Mouse (Mus musculus) natural killer cell, adult 2 months (primary cell): ENCODE data around the gene Ptch1.

ENCODE experiments used
- DNase-seq, 2 experiments: peaks; one replicate each; pipeline ENCODE4 v3.0.0; 2022; ENCODE audit warnings: low spot score in 2 of 2

Gene Ptch1

DNA sequence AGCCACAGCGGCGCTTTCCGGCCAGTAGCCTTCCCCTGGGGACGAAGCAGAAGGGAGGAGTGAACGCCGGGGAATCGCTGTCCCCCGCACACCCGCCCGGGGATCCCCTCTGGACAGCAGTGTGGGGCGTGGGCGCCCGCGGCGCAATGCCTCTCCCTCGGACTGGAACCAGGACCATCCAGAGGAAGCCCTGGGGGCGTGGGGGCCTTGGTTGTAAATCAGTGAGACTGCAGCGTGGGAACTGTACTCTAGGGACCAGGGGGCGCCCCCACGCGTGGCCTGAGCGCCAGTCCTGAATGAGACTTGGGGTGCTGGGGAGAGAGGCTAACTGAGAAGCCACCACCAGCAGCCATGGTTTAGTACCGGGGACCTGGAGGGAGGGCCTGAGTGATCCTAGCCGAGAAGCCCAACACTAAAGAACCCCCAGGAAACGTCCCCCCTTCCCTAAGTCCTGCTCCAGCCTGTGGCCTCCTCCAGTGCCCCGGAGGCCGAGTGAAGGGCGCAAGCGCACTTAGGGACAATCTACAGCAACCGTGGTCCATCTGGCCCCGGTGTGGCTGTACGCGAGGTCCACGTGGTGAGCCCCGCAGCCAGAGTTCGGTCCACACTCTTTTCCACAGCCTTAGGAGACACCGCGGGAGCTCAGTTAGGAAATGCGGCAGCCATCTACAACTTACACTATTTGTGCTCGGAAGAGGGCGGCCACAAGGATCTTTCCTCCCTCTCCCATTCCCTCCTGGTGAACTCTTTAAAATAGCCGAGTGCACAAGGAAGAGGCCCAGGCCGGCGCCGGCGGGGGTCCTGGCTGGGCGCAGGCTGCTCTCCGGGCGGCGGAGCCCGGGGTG, 9.4 kb downstream of the Ptch1 start:
- peak; percentile 9 to 33 for DNase-seq

DNA sequence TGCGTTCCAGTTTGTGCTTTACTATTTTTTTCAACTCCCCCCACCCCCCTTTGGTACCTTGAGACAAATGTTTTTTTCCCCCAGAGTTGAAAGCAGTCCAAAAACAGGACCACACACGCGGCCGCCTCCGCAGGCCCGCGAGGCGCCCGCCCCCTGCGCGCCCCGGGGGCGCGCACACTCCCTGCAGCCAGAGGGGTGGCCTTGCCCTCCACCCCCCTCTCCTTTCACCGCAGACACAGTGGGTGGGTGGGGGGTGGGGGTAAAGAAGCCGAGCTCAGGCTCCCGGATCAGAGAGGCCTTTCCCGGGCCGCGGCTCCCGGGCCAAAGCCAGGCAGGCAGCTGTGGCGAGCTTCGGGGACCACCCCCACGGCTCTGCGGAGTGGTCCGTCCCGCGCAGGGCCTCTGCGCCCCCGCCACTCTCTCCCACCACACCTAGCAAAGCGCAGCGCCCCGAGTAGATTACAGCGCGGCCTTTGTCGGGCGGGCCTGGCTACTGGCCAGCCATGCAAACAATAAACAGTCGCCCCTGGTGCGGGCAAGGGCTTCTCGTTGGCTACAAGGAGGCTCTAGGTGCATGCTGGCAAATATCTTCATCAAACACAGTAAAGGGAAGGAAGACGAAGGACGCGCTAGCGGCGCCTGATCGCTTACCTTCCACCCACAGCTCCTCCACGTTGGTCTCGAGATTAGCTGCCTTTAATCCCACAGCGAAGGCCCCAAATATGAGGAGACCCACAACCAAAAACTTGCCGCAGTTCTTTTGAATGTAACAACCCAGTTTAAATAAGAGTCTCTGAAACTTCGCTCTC, 10.2 kb downstream of the Ptch1 start:
- peak; percentile 59 to 66 for DNase-seq

DNA sequence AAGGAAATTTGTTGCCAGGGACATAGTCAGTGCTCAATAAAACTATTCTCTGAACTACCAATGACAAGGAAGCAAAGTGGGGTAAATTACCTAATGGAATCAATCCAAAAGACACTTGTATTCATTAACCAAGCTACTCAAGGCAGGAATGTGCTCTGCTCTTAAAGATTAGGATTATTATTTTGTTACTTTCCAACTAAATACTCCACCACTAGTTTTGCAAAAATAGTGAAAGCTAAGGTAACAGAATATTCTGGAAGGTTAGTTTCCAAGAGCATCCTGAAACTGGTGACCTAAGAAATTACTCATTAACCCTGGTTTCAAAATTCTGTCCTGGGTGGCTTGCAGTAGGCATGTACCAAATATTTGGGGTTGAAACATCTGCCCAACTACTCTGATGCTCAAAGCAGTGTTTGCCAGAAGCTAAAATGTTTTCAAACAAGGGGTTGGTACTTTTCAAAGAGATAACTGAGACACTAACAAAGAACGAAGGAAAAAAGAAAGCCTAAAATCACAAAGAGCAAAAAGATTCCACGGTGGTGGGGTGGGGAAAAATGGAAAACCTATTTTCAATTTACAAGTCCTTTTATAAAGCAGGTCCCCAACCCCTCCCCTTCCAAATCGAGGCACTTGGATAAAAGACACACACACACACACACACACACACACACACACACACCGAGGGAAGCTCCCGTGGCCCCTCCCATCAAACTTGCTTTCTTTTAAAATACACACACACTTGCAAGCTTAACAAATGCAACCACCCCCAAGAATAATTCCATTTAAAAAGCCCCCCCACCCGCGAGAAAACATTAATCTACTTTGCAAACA, 11.0 kb downstream of the Ptch1 start:
- no peak for DNase-seq

DNA sequence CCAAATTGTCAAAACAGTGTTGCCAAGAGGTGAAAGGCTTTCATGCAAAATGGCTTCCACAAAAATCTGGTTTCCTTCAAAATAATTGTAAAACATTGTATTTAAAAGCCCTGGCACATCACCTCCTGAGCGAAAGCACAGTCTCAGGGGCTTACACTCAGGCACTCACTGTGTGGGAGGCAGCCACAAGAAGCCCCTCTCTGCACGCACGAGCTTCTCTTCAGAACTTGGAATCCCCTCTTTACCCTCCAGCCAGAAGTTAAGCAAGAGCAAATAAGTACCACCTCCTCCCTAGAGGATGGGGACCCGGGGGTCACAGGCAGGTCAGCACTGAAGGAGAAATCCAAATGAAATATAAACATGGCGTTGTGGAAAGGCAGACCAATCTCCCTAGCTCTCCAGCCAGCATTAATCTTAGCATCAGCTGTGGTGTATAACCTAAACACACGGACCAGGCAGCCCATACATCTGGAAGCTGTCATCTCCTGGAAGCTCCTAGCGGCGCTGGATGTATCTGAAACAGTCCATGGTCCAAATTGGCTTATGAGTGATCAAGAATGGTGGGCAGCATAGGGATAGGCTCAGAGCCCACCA, 15.0 kb downstream of the Ptch1 start:
- DNase-seq: no peak

DNA sequence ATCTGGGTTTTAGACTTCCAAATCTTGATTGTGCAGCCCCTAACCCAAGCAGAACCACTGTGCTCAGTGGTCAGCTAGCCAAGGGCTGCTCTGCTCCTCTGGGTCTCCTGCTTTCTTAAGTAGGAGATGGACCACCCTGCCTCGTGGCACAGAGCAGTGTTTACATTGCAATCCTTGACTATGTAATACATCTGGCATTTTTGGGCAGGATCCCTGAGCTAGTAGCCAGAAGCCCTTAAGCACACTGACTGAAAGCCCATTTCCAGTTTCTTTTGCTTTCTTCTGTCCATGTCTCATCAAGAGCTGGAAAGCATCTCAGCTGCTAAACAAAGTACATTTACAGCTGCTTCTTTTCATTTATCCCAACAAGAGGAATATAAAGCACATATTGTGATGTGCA, 17.0 kb downstream of the Ptch1 start:
- no peak for DNase-seq

DNA sequence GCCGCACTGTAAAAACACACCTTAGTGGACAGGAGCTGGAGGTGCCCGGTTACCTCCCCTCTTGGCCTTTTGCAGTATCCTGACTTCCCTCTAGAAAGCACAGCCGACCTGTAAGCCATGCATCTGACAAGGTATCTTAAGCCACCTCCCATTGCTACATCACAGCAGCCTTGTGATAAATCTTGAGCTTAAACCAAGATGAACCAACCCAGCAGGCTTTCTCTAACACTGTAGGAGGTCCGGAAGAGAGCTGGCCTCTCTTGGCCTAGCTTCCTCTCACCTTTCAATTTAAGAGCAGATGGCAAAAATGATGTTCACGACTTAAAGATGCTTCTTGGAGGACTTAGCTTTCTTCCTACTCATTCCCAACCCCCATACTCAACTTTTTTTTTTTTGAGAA, 17.5 kb downstream of the Ptch1 start:
- DNase-seq: no peak

DNA sequence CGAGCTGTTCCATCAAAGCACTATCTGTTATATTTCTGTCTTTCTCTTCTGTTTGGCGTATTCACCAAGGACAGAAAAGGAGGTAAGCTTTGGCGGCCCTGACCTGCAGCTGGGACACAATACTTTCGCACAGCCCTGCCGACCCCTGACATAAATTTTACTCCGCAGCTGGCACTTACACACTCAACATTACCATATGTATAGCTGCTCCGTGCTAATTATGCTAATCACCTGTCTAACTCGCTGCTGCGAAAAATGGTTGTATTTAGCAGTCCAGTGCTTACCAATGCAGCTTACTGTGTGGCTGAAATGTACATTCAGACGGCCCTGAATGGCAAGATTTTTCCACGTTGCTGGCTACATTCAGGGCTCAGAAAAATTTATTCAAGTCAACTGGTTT, 18.8 kb downstream of the Ptch1 start:
- DNase-seq: no peak

DNA sequence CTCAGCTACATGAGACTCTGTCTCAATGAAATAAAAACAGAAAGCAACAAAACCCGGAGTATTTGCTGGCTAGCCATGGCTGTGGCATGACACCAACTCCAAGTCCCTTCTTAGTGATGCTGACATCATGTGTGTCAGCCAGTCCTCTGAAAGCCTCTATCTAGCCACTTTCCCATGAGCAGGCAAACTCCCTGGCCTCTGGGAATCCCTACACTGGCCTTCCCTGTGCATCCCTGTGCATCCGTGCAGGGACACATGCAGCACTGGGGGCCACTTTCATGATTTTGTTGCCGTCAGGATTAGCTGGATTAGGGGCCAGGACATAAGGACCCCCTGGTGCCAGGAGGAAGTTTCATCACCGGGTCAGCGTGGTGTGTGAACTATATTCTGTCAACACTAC, 20.0 kb downstream of the Ptch1 start:
- no peak for DNase-seq

DNA sequence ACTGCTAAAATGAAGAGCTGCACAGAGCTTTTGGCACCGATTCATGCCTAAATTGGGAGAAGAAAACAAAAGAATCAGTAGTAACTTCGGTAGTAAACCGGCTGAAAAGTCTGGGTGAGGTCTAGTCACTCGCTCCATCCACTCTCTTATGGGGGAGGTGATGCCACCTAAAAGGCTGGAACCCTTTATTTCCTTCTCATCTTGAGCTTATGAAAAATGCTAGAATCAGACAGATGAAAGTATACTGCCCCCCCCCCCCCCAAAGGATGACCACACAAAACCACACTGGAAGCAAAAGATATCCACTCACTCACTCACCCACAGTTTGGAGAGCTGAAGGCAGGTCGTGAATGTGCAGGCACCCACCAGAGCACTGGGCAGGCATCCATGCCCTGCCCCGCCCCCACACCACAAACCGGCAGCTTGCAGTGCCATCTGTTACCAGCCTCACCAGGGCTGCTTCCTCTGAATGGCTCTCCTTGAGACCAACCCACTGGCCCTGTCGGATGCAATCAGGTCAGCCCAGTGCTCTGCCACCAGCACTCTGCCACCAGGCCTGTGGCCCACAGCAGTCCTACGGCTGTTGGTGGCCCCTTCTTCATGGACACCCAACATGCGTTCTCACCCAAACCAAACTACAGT, 21.0 kb downstream of the Ptch1 start:
- peak in 1 of 2 experiments; percentile 24 for DNase-seq

DNA sequence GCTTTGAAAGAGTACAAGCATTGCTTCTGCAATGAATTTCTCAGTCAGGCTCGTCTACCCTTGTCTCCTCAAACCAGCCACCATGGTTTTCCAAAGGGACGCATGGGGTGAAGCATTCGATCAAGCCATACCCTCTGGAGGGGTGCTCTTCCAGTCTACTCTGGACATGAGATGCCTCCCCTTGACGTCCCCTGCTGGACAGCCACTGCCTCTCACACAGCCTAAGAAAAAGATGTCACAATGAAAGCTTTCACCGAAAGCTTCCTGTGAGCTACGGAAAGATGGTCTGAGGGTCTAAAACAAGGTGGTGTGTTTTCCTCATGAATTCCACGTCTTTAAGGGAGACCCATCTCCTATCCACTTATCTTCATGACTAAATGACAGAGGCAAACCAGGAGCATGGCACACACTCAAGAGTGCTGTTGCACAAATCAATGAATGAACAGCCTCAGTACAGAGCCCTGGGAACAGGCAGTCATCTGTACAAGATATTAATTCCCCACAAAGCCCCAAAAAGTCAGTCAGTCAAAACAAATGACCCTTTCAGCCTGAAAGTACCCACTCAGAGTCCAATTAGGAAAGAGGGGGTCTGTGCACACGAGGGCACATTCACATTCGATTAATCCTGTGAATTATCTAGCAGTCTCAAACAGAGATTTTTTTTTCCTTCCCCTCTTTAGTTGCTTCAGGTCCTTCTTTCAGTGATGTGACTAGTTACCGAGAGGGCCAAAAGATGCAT, 21.7 kb downstream of the Ptch1 start:
- DNase-seq: no peak

DNA sequence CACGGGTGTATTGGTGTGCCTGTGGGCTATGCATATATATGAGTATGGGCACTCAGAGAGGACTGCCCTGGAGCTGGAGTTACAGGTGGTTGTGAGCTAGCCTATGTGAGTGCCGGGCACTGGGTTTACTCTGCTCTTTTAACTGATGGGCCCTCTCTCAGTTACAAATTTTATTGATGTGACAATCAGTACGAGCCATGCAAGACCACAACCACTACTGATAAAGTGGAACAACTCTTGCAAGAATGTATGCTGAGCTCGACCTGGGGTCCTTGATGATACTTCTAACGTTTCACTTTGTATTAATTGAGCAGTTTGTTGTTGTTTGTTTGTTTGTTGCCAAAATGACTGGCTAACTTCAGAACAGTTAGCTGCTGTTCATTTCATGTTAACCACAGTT, 23.0 kb downstream of the Ptch1 start:
- no peak for DNase-seq

DNA sequence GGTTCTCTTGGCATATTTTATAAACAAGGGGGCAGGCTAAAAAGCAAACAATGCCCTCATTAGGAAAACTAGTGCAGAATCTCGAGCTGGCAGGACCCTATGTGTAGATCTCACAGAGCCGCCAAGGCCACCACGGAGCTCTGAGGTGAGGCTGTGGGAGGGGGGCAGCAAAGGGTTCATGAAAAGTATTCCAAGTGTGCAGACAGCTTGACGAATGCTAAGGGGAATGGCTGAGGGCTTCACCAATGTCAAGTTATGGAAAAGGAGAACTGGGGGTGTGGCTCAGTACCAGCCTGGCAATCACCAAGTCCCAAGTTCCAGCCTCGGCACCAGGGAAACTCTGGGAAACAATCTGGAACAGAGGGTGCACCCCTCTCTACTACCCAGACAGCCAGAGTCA, 24.2 kb downstream of the Ptch1 start:
- DNase-seq: no peak

DNA sequence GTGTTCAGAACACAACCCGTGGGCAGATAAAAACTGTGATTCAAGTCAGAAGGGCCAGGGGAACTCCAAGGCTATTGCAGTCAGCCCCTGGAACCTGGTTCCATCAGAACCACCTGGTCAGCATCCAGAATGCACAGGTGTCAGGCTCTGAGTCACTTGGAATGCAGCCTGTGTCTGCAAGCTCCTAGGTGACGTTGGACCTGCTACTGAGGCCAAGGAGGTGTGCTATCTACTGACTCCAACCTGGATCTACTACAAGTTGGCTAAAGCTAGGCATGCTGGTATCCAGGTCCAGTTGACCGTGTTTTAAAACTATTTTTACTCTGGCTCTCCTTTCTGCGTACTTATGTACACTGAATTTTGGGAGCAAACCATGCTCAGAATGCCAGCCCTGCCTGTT, 24.8 kb downstream of the Ptch1 start:
- no peak for DNase-seq

DNA sequence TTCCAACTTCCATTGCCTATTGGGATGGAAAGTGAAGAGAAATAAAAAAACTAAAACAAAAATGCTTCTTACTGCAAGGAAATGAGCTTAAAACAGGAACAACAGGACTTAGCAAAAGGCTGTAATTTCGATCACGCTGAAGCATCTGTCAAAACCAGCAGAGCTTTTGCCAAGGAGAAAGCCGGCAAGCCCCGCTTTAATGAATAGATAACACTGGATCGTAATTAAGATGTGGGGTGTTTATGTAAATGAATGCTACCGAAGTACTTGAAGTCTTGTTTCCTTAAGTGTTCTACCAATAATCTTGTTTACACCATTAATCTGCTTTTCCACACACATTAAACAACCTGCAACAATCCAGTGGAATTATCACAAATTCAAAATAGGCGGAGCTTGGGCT, 28.1 kb downstream of the Ptch1 start:
- DNase-seq: no peak

DNA sequence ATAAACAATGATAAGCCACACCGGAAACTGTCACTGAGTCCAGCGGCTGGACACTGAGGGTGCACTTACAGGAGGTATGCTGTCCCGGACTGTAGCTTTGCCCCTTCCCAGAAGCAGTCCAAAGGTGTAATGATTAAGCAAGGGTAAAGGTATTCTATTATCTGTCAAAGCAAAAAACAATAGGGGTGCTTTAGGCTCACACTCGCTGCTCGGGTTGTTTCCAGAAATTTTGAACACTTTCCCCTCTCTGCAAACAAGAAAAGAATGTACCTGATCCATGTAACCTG, 28.5 kb downstream of the Ptch1 start:
- no peak for DNase-seq

DNA sequence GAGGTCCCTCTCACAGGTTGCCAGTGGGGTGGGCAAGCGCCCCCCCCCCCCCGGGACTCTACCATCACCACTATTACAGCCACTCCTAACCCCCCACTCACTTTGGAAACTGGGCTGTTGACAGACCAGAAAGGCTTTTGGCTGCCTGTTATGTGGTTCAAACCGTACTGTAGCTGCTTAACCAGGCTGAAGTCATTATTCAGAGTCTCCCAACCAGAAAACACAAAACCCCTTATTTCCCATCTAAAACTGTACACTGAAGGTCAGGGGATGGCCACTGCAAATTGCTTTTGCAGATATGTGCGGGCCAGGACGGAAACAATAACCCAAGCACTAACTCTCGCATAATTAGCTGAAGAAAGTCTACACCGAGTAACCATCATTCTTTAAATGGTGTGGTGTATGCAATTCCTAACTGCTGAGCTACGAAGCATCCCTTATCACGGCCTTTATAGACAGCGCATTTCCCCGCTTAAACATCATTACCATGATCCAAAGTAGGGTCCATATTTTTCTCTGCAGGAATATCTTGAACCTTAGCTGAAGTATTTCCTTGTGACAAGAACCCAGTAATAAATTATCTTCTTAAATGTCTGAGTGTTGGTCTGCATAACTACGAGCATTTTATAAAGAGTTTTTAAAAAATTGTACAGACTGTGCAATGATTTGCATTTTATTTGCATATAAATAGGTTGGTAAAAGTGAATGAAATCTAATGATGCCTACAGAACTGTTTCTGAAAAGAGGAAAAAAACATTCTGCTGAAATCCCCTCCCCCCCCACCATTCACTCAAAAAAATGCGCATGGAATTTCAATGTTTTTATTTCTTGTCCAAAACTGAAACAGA, 29.1 kb downstream of the Ptch1 start:
- DNase-seq: no peak

DNA sequence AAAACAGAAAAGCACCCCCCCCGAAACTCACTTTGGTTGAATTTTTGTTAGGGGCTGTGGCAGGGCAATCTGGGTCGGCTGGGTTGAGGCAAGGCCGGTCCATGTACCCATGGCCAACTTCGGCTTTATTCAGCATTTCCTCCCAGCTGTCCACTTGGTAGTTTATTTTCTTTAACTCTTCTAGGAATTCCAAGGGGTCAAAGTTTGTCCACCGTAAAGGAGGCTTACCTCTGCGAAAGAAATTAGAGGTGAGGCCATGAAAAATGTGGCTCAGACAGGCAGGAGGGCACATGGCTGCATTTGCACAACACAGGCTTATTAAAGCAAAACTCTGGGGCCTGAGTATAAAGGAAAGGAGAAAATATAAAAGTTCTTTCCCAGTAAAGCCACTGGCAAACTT, 29.9 kb downstream of the Ptch1 start:
- no peak for DNase-seq

DNA sequence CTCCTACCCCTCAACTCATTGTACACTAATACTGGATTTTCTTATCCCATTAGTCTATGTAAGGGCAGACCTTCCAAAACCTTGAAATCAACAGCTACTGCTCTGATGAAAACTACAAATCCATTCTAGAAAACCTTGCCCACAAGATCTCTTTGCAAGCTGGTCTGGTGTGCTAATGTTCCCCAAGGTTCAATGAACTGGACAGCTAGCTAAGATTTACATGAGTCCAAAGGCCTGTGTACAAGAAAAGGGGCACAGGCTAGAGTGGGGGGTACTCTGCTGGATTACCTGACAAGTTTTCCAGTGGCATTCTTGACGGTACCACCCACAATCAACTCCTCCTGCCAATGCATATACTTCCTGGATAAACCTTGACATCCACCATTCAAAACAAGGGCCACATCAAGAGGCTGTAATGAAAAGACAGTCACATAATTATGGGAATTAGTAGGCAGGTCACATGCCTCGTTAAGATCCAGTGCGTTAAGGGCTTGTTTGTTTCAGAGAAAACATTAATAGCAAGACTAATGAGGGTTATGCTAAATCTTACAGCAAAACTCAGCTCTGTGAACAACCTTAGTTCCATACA, 30.5 kb downstream of the Ptch1 start:
- no peak for DNase-seq

DNA sequence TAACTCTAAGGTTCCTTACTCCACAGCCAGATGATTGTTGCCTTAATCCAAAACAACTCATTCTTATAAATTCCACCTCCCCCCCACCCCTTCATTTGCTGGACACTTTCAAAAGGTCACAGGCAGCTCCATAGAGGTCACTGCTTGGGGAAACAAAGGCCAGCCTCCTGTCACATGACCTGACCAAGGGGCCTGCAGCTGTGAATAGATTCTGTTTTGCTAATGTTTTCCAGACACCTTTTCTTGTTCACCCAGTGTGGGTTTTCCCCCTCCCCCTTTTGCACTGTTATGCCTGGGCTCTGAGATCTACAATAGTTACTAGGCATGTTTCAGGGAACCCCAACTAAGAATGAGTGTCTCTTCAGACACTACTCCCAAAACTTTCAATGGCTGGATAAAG, 31.9 kb downstream of the Ptch1 start:
- no peak for DNase-seq

DNA sequence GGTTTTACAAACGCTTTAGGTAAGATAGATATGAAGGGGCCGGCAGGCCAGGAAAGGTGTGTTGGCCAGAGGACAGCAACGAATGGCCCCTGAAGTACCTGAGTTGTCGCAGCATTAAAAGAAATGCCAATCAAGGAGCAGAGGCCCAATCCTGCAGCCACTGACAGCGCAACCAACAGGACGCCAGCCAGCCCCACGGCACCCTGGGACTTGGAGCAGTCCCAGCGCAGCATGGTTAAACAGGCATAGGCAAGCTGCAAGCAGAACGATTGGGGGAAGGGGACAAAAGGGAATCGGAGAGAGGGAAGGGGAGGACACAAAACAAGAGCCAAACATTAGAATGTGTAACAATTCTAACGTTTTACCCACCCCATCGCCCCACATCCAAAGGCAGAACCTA, 32.8 kb downstream of the Ptch1 start:
- no peak for DNase-seq
